Mouse (Mus musculus): Measurements from ENCODE around the gene Obsl1. TPM values are rescaled to one million over a fixed set of nuclear protein-coding genes. Genes with fewer than 3 reads are reported as not detected.
A peak's percentile ranks its signal among the peaks of the same experiment; 100 is the strongest.

The Obsl1 gene
- polyA plus RNA-seq, 2 experiments, result 5.3 to 9.7 TPM

DNA sequence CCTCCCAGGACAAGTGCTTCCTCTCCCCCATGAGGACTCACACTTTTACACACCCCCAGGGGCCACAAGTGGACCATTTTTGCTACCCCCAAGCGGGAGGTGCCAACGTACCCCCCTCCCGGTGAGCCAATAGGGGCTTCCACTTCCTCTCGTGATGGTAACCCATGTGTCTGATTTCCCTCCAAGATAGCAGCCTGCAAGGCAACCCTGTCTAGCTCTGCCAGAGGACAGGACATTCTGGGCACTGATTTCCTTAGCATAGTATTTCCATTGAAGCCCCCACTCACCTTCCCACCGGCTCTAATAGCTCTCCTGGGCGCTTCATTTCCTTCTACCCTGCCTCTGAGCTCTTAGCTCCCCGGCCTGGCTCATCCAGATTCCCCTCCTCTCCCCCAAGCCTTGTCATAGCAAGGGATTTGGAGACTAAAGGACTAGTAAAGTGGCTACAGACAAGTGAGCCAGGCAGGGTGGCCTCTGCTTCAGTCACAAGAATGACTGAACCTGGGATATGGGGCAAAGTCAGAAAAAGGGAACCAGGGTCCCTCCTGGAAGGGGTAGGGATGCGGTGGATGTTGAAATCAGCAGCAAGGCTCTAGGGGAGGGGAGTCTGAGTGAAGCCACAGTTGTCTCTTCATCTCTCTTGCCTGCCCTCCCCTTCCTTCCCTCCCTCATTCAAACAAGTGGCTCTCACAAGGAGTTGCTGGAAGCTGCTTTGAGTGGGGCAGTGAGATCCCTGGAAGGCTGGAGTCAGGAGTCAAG is 56.7 kb downstream of the Obsl1 start:
- TF ChIP-seq EP300 (IDR thresholded peaks at IDR 0.05; ENCODE audit: low read depth) (no peak), CTCF (IDR thresholded peaks at IDR 0.05; ENCODE audit: low read depth) (no peak)
- no peak overlapping the region for H3K9ac ChIP-seq (replicated peaks)
- ATAC-seq (ENCODE audit: insufficient read depth), result no peak
- peaks cover 25 to 33% of the 10 kb centered on the region in 2 experiments for H3K4me1 ChIP-seq (replicated peaks; ENCODE audit: control insufficient read depth in 2 of 2, insufficient read depth in 2 of 2, low read length in 1 of 2)
- H3K27me3 ChIP-seq (ENCODE audit: control insufficient read depth, insufficient read depth, low read length), result peaks cover 72% of the 10 kb centered on the region
- WGBS (ENCODE audit: insufficient replicate concordance), result 3% methylated on average over 8 of the region's 8 CpGs
- peak overlapping the region; percentile 63 for H3K4me2 ChIP-seq (ENCODE audit: low read depth)
- no peak overlapping the region for H3K27ac ChIP-seq
- no peak for DNase-seq (ENCODE audit: low read depth in 3 of 3, low spot score in 3 of 3)
- H3K4me3 ChIP-seq (ENCODE audit: insufficient read depth in 1 of 2, low read depth in 2 of 2, low read length in 2 of 2), result no peak overlapping the region
- H3K36me3 ChIP-seq (replicated peaks; ENCODE audit: control insufficient read depth, insufficient read depth, low read depth), result no peaks in the 10 kb centered on the region
- H3K9me3 ChIP-seq (ENCODE audit: control insufficient read depth, low read length), result no peaks in the 10 kb centered on the region

DNA sequence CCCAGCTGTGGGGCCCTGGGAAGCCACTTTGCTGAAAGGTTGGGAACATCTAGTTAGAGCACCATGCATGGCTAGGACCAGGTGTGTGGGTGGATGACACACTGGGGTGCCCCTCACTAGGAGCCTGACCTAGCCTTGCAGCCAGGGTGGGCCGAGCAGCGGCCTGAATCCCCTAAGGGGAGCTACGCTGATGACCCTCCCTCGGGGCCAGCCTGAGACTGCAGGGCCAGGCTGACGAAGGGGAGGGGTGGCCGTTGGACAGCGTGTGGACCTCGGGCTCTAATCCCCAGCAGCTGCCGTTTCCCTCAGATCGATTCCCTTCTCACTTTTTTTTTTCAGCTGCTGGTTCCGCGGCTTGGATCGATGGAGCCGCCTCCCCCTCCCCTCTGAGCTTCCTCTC is 57.3 kb downstream of the Obsl1 start:
- Histone ChIP-seq H3K4me1 (replicated peaks; ENCODE audit: control insufficient read depth in 2 of 2, insufficient read depth in 2 of 2, low read length in 1 of 2) (peaks cover 28 to 36% of the 10 kb centered on the region in 2 experiments), H3K36me3 (replicated peaks; ENCODE audit: control insufficient read depth, insufficient read depth, low read depth) (no peaks in the 10 kb centered on the region), H3K4me3 (ENCODE audit: insufficient read depth in 1 of 2, low read depth in 2 of 2, low read length in 2 of 2) (no peak overlapping the region), H3K27me3 (ENCODE audit: control insufficient read depth, insufficient read depth, low read length) (peaks cover 67% of the 10 kb centered on the region), H3K9me3 (ENCODE audit: control insufficient read depth, low read length) (no peaks in the 10 kb centered on the region), H3K9ac (replicated peaks) (no peak overlapping the region), H3K27ac (no peak overlapping the region), H3K4me2 (ENCODE audit: low read depth) (no peak overlapping the region)
- no peak for DNase-seq (ENCODE audit: low read depth in 3 of 3, low spot score in 3 of 3)
- under 1% methylated on average over 14 of the region's 14 CpGs for WGBS (ENCODE audit: insufficient replicate concordance)
- no peak for ATAC-seq (ENCODE audit: insufficient read depth)
- TF ChIP-seq CTCF (IDR thresholded peaks at IDR 0.05; ENCODE audit: low read depth) (no peak), EP300 (IDR thresholded peaks at IDR 0.05; ENCODE audit: low read depth) (no peak)

DNA sequence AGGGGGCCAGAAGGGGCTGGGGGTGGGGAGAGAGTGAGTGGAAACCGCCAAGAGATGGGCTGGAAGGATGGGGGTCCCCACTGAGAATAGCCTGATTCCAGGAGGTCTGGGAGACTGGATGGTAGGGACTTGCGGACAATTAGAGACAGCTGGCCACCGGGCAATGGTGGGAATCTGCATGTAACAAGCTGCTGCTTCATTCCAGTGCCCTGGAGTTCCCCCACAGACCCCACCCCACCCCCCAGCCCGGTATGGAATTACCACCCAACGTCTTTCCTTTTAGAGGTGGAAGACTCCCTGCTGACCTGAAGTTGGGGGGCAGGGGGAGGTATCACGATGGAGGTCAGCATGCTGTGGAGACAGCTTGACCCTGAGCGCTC is 58.2 kb downstream of the Obsl1 start:
- Histone ChIP-seq H3K4me1 (replicated peaks; ENCODE audit: control insufficient read depth in 2 of 2, insufficient read depth in 2 of 2, low read length in 1 of 2) (peaks cover 28 to 36% of the 10 kb centered on the region in 2 experiments), H3K9me3 (ENCODE audit: control insufficient read depth, low read length) (no peaks in the 10 kb centered on the region), H3K27me3 (ENCODE audit: control insufficient read depth, insufficient read depth, low read length) (peaks cover 59% of the 10 kb centered on the region), H3K4me2 (ENCODE audit: low read depth) (no peak overlapping the region), H3K27ac (no peak overlapping the region), H3K9ac (replicated peaks) (no peak overlapping the region), H3K4me3 (ENCODE audit: insufficient read depth in 1 of 2, low read depth in 2 of 2, low read length in 2 of 2) (no peak overlapping the region), H3K36me3 (replicated peaks; ENCODE audit: control insufficient read depth, insufficient read depth, low read depth) (no peaks in the 10 kb centered on the region)
- 5% methylated on average over 7 of the region's 7 CpGs for WGBS (ENCODE audit: insufficient replicate concordance)
- ATAC-seq (ENCODE audit: insufficient read depth) (no peak), DNase-seq (ENCODE audit: low read depth in 3 of 3, low spot score in 3 of 3) (no peak)
- TF ChIP-seq EP300 (IDR thresholded peaks at IDR 0.05; ENCODE audit: low read depth) (no peak), CTCF (IDR thresholded peaks at IDR 0.05; ENCODE audit: low read depth) (no peak)

- peak; percentile 6; the same call in 1 of the 2 replicates for ATAC-seq (ENCODE audit: insufficient read depth)
- DNase-seq (ENCODE audit: low read depth in 3 of 3, low spot score in 3 of 3), result no peak
- Histone ChIP-seq H3K27ac (no peak overlapping the region), H3K27me3 (ENCODE audit: control insufficient read depth, insufficient read depth, low read length) (peaks cover 53% of the 10 kb centered on the region), H3K4me2 (ENCODE audit: low read depth) (peak overlapping the region; percentile 58), H3K9me3 (ENCODE audit: control insufficient read depth, low read length) (no peaks in the 10 kb centered on the region), H3K36me3 (replicated peaks; ENCODE audit: control insufficient read depth, insufficient read depth, low read depth) (no peaks in the 10 kb centered on the region), H3K4me1 (replicated peaks; ENCODE audit: control insufficient read depth in 2 of 2, insufficient read depth in 2 of 2, low read length in 1 of 2) (peaks cover 28 to 36% of the 10 kb centered on the region in 2 experiments), H3K9ac (replicated peaks) (no peak overlapping the region; the same call in 1 of the 2 replicates), H3K4me3 (ENCODE audit: insufficient read depth in 1 of 2, low read depth in 2 of 2, low read length in 2 of 2) (peak overlapping the region; percentile 10 to 15; a peak in 2 of 4 replicates)
- TF ChIP-seq CTCF (IDR thresholded peaks at IDR 0.05; ENCODE audit: low read depth) (no peak), EP300 (IDR thresholded peaks at IDR 0.05; ENCODE audit: low read depth) (no peak)
- 4% methylated on average over 10 of the region's 10 CpGs for WGBS (ENCODE audit: insufficient replicate concordance)
Observed at GRCm38 (mm10) chr1:75447265-75448051, 58.8 kb downstream of the Obsl1 start.

DNA sequence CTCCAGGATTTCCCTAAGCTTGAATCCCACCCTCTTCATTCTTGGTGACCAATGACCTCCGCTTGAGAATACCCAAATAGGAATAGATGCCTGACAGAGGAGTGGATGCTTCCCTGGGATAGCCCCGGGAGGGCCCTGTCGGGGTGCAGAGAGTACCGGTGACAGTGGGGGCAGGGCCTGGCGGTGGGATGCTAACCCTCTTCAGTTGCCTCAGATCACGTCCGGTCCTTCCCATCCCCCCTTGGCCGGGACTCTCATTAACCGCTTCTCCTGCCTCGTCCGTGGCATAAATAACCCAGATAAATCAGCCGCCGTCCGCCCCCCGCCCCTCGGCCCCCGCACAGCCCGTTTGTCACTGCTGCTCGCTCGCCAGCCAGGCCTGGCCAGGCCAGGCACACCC is 59.6 kb downstream of the Obsl1 start:
- no peak overlapping the region for H3K9ac ChIP-seq (replicated peaks)
- no peak for DNase-seq (ENCODE audit: low read depth in 3 of 3, low spot score in 3 of 3)
- no peak for ATAC-seq (ENCODE audit: insufficient read depth)
- H3K4me3 ChIP-seq (ENCODE audit: insufficient read depth in 1 of 2, low read depth in 2 of 2, low read length in 2 of 2), result no peak overlapping the region
- no peaks in the 10 kb centered on the region for H3K36me3 ChIP-seq (replicated peaks; ENCODE audit: control insufficient read depth, insufficient read depth, low read depth)
- H3K27me3 ChIP-seq (ENCODE audit: control insufficient read depth, insufficient read depth, low read length), result peaks cover 45% of the 10 kb centered on the region
- no peaks in the 10 kb centered on the region for H3K9me3 ChIP-seq (ENCODE audit: control insufficient read depth, low read length)
- peaks cover 28 to 36% of the 10 kb centered on the region in 2 experiments for H3K4me1 ChIP-seq (replicated peaks; ENCODE audit: control insufficient read depth in 2 of 2, insufficient read depth in 2 of 2, low read length in 1 of 2)
- no peak overlapping the region for H3K27ac ChIP-seq
- TF ChIP-seq CTCF (IDR thresholded peaks at IDR 0.05; ENCODE audit: low read depth), result no peak
- TF ChIP-seq EP300 (IDR thresholded peaks at IDR 0.05; ENCODE audit: low read depth), result no peak
- H3K4me2 ChIP-seq (ENCODE audit: low read depth), result peak overlapping the region; percentile 58
- WGBS (ENCODE audit: insufficient replicate concordance), result 0% methylated on average over 19 of the region's 20 CpGs

All from liver, embryonic 14.5 days (tissue).